Mouse (Mus musculus): Measurements from ENCODE around the gene Sc5d.

Sc5d gene

DNA sequence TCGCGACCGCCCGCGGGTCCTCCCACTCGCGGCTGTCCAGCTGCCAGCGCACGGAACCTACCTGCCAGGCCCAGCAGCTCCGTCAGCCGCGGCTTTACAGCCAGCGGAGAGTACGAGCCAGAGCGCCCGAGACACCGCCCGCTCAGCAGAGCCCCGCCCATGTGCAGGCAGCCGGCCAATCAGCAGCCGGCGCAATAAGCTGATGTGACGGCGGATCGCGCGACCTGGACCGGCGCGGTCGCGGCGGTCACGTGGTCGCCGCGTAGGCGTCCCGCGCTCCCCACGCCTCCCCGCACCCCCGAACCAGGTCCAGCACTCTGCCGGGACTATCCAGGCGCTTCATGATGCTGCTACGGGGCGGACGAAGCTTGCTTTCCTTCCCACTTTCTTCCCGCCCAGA, at the start of gene Sc5d:
TSS of gene Sc5d (minus strand) at position 112 of the 400 bp plus-strand sequence.
- DNase-seq (ENCODE audit: low read depth), result peak; percentile 94

DNA sequence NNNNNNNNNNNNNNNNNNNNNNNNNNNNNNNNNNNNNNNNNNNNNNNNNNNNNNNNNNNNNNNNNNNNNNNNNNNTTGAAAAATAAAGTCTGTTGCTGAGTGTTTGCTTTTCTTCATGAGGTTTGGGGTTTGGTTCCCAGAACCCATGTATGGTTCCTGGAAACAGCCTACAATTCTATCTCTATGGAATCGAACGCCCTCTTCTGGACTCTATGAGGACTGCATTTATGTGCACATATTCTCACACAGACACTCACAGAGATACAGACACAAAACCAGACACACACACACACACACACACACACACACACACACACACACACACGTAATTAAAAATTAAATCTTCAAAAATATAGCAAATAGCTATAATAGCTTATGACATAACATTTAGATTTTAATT, 47.3 kb upstream of the Sc5d start:
- no peak for DNase-seq (ENCODE audit: low read depth)

DNA sequence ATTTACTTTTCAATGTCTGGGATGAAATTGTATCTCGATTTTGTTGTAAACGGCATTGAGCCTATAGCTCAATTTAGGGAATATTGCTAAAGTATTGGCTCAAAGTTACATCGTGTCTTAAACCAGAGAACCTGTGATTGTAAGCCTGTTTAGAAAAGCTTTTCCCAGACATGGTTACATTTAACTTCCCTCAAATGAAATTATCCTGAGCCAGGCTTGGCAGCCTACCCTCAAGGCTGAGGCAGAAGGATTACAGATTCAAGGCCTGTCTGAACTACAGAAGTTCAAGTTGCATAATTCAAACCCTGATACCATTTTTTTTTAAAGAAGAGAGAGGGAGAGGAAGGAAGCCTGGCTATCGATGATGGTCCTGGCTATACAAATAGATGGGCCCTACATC, 39.8 kb upstream of the Sc5d start:
- no peak for DNase-seq (ENCODE audit: low read depth)

DNA sequence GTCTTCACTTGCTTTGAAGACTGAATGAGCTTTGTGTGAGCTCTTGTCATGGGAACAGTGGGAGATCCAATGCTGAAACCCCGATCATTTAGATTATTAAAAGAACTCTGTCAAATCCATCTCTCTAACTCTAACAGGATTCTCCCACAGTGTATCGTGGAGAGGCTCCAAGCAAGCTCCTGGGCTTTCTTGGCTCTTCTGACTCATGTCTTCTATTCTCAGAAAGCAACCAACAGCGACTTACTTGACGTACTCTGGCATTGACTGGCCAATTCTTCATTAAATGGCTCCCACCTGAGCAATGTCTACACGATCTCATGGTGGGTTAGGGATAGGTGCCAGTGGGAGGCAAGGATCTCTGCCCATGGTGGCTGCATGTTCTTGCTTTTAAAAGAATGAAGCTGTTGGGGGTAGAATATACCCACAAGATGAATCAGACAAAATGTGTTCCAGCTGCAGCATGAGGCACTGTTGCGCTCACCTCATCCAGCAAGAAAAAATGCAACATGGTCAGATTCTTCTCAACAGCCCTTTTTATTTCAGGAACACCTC, 37.1 kb upstream of the Sc5d start:
- DNase-seq (ENCODE audit: low read depth), result no peak

DNA sequence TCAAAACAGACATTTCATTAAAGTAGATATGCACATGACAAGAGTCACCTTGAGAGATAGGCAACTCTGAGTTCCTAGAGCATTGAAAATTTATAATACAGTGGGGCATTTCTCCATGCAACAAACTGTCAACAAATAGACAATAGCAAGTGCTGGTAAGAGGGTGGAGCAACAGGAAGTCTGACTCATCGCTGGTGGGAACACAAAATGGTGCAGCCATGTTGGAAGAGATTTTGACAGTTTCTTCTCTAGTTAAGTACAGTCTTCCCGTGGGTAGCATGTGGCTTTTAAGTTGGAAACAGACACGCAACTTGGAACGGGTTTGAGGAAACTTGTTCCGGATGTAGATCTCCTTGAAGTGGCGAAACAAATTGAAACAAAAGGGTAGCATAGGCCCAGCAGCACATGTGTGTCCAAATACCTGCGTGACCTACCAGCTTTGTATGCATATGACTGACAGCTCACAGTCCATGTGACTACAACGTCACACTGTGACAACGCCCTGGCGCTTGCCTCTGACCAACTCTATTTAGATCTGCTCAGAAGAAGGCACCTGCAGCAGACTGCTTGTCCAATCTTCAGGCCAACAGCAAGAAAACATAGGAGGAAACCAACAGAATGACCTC, 32.4 kb upstream of the Sc5d start:
- no peak for DNase-seq (ENCODE audit: low read depth)

DNA sequence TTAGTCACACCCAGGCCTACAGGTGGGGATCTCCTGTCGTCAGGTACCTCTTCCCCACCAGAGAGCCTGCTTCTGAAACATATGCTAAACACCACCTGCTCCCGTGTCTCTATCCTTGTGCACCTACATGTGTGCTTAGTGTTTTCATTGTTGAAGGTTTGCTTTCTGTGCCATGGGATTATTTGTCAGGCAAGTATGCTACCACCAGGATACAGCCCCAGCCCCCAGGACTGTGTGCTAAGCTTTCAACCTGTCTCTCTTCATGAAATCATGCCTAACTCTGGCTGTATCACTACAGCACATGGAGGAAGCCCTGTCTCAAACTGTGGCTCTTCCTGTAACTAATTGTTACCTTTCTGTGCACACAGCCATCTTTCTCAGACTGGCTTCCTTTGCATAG, 30.1 kb upstream of the Sc5d start:
- no peak for DNase-seq (ENCODE audit: low read depth)

DNA sequence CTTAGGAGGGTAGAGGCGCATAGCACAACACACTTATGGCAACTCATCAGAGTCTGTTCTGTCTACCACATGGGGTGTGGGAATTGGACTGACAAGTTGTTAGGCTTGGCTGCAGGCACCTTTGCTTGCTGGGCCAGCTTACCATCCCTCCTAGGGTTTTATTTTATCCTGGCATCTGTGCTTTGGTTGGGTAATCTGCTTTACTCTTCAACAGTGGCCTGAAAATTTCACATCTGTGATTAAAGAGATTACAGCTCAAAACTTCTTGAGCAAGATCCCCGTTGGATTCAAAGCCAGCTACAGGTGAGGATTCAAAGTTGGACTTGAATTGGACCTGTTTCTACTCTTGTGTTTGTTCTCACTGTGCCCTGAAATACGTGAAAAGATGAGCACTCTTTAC, 29.5 kb upstream of the Sc5d start:
- no peak for DNase-seq (ENCODE audit: low read depth)

DNA sequence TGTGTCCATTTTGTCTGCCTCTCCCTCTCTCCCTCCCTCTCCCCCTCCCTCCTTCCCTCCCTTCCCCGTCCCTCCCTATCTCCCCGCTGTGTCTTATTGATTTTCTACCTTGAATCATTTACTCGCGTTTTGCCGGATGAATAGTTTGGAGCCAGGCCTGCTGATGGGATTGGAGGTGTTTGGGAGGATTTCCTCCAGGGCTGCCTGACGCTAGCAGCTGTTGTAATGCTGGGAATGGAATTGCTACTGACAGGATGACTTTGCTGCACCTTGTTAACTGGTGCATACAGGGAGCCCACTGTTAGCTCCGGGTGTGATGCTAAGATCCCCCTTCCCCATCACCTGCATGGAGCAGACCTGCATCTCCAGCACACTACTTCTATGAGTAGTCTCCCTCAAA, 29.0 kb upstream of the Sc5d start:
- DNase-seq (ENCODE audit: low read depth), result no peak

DNA sequence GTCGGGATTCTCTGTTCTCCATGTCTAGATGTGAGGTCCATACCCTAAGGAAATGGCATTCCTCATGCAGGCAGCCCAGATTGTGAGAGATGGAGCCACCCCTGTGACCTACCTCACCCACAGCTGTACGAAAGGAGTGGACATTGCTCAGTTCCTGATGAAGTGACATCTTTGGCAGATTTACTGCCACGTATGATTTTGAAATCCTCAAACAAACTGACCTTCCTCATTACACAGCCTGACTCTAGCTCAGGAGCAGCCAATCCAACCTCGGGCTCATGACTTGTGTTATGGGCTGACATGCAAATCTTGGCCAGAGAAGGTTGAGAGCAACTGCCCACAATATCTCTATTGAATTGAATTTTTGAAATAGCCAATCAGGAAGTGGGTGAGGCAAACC, 15.6 kb upstream of the Sc5d start:
- no peak for DNase-seq (ENCODE audit: low read depth)

DNA sequence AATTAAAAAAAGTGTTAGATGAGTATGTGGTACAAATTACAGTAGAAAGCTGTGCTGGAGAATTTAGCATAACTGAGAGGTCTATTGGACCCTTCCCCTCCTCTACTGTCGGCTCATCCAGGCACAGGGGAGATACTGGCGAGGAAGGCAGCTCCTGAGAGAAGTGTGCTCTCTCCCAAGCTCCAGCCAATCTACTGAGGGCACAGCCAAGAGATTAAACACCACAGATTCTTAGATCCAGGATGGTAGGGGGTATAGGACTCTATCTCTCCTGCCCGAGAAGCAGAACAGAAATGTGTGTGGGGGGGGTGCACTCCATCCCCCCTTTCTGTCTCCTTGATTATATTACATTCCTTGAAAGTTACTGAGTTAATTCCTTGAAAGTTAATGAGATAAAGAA, 14.0 kb upstream of the Sc5d start:
- DNase-seq (ENCODE audit: low read depth), result no peak

DNA sequence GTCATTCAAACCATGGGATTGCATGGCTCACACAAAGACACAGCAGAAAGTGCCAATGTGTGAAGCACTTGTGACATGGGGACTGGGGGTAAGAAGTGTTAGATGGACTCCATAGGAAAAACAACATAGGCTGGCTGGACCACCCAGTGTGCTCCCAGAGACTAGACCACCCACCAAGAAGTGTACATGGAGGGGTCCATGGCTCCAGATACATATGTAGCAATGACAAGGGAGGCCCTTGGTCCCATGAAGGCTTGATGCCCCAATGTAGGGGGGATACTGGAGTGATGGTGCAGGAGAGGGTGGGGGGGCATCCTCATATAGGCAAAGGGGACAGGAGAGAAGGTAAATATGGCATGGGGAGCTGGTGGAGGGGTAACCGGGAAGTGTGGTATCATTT, 13.6 kb upstream of the Sc5d start:
- DNase-seq (ENCODE audit: low read depth), result no peak

DNA sequence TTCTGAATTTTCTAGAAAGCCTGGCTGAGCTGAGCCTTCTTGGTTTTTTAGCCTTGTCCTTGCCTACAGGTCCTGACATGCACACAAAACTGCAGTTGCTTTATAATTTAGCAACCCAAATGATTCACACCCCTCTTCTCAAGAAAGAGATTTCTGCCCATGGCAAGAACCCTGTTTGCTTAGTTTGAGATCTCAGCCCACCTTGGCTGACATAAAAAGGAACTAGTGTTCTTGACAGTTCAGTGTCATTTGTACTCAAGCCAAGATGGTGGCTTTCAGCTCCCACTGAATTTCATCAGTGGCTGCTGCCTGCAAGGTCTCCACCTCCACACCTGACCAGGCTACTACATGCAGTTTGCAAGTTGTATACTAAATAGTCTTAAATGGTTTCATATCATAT, 13.1 kb upstream of the Sc5d start:
- no peak for DNase-seq (ENCODE audit: low read depth)

DNA sequence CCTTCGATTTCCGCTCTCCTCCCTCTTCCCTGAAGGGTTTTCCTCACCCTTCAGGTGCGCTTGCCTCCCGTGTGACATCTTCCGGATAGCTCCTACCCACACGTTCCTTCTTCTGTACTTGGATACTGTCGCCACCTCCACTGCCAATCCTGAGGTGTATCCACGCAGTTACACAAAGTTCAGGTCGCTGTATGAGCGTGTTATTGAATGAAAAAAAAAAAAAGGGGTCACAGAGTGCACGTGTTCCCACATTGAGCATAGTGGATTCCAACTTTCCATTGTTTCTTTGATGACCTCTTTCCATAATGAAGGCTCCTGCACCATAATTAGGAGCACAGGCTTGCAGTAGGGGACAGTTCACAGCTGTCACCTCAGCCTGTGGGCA, 11.7 kb upstream of the Sc5d start:
- no peak for DNase-seq (ENCODE audit: low read depth)

DNA sequence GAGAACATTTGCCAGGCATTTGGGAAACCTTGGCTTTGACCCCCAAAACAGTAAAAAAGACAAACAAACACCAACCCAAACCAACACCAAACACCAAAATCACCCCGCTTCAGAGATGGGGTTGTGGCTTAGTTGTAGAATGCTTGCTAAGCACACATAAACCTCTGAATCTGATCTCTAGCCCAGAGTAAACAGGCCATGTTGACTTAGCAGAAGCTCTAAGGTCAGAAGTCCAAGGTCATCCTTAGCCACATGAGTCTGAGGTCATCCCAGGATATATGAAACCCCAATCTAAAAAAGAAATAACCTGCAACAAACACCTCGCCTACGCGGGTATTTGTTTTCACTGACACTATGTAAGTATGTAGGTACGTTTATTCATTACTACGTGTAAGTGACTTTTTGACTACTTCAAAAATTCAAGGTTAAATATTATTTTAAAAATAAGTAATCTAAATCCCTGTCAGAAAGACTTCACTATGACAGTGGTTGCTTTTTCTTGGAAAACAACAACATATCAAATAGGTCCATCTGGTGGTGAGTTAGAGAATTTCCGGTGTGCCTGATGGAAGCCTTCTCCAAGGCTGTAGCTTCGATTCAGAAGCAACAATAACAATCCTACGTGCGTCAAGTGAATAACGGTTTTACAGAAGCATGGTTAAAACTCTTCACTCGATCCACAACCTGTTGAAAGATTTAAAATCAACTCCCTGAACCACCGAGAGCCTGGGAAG, 11.1 kb upstream of the Sc5d start:
- peak; percentile 44 for DNase-seq (ENCODE audit: low read depth)

DNA sequence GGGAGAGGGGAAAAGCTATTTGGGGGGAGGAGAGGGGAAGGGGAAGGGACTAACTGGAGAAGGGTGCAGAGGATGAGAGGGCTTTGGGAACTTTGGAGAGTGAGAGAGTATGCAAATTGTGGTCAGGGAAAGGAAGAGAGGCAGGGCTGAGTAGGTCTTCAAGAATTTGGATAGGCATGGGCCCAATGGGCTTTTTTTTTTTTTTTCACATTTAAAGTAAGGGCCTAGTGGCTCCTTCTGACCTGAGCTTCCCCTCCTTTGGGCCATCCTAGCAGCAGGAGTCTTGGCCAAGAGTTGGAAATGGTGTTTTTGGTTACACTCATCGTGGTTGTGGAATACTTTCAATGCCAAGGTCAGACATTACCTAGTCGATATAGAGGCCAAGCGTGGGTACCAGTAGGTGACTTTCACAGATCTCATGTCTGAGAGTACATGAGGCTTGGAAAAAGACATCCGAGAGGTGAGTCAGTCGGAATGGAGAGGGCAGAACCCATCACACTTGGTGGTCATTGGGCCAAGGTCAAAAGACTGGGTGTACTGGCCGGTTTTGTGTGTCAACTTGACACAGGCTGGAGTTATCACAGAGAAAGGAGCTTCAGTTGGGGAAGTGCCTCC, 9.7 kb upstream of the Sc5d start:
- no peak for DNase-seq (ENCODE audit: low read depth)

DNA sequence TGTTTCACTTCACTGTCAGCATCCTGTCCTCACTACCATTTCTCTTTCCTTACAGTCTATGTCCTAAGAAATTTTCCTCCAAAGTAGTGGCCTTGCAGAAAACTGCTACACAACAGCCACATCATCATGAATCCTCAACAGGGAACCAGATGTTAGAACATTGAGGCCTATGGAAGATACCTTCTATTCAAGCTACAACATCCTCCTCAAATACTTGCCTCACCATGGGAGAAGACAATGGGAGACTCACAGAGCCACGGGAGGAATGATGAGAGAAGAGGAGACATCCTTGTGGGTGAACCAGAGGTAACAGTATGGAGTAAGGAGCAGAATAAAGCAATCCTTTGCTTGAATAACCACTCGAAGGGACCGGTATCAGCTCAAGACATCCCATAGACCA, 9.1 kb upstream of the Sc5d start:
- DNase-seq (ENCODE audit: low read depth), result no peak

DNA sequence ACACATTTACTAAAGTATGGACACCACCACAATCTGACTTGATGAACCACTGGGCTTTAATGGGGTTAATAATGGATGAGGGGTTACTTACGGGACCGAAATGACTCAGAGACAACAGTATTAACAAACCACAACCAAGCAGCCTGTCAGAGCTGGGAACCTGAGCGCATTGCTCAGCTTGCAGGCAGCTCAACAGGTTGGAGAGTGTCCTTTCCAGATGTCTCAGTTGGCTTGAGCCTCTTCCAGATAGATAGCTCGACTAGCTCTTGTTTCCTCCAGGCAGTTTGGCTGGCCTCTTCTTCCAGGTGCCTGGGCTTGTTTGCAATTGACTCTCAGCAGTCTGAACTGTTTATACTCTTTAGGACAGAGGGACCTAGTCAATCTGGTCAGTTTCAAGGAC, 8.6 kb upstream of the Sc5d start:
- DNase-seq (ENCODE audit: low read depth), result no peak

DNA sequence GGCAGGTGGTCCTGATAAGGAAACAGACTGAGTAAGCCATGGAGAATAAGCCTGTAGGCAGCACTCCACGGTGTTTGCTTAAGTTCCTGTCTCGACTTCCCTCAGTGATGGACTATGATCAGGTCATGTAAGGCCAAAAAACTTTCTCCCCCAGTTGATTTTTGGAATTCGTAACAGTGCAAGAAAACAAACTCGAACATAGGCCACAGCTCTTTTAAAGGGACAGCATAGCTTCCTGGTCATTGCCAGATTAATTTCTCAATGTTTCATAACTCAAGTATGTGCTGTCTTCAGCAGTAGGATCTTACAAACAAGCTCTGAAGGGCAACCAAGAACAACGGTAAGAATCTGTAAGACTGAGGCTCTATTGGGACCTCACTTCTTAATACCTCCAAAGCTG, 7.4 kb upstream of the Sc5d start:
- no peak for DNase-seq (ENCODE audit: low read depth)

DNA sequence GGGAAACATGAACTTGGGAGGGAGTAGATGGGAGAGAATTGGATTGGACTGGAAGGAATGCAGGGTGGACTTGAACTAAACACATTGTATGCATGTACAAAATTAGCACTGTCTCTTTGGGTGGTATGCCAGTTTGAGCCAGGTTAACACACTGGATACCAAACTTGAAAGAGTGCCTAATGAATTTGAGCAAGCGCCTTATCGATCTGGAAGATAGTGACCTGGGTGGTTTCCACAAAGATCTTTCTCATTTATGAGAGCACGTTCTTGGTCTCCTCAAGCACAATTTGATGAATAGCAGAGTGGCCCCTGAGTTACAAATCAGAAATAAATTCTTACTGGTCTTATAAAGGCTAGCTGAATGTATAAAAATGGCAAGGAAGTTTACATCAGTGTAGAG, 6.6 kb upstream of the Sc5d start:
- no peak for DNase-seq (ENCODE audit: low read depth)

DNA sequence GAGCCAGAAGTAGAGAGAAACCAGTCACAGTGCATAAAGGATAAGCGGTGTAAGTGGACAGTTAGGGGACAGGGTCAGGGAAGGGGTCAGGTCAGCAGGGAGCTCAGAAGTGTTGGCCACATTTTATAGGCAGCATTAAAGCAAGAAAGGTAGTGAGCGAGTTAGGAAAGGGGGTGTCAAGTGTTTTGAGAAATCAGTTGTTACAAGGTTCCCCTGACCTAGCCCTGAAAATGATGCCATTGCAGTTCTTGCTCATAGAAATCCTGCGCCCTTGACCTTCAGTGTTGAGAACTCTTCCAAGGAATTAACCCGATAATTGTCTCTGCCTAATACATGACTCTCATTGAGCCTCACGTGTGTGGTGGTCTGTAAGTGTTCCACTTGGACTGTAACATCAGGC, 6.0 kb upstream of the Sc5d start:
- no peak for DNase-seq (ENCODE audit: low read depth)

DNA sequence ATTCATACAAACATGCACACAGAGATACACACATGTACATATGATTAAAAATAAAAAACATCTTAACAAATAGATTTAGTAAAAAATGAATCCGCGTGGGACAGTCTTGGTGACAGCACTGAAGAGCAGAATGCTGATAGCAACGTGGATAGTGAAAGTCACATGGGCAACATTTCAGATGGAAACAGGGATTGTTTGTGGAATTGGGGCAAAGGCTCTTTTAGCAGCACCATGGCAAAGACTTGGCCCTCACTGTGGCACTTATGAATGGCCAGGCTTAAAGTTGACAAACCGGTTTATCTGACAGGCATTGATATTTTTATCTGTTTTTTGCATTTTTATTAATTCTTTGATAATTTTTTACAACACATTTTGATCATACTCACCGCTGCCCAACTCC, 4.3 kb upstream of the Sc5d start:
- no peak for DNase-seq (ENCODE audit: low read depth)

DNA sequence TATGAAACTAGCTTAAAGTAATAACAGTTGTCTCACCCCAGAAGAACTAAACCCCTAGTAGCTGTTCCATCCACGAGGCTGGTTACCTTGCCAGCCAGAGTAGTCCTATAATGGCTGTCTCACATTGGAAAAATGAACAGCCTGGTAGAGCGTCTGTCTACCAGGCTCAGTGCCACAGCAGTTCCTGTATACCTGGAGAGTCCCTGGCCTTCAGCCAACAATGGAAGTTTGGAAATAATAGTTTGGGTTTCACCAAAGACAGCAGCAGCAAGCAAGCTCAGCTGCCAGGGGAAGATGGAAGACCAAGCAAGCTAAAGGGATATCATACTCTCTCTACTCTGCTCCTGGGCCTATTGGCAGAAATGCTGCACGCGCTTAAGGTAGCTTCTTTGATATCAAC, 1.3 kb upstream of the Sc5d start:
- DNase-seq (ENCODE audit: low read depth), result no peak

DNA sequence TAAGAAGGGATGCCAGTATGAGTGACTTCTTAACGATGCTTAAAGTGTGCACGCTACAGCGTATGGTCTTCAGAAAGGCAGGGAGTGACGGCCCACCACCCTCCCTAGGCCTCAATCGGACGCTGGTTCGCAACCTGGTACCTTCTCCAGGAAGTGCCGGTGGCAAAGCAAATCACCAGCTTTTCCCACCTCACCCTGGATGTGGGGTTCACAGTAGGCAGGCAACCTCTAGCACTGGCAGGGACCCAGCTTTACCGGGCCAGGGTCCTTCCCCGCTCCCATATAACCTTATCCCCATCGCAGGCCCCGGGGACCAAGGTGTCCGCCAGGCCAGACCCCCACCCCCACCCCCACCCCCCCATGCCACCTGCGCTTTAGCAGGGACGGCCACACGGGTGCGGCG, 346 bp downstream of the Sc5d start:
- DNase-seq (ENCODE audit: low read depth), result peak; percentile 57

DNA sequence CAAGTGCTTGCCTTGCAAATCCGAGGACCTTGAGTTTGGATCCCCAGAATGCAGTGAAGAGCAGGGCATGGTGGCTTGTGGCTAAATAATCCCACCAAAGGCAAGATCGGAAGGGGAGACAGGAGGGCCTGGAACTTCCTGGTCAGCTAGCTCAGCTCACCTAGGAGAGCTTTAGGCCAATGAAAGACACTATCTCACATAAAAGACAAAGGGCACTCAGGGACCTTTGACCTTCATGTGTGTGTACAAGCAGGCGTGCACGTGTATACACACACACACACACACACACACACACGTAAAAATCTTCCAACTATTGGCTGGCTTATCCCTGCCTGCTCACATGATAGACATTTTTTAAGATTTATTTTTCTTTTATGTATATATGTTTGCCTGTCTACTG, 3.6 kb downstream of the Sc5d start:
- no peak for DNase-seq (ENCODE audit: low read depth)

Data from naive thymus-derived CD4-positive, alpha-beta T cell, adult 2 months (primary cell).